Mouse (Mus musculus) gastrocnemius, postnatal 10 days (tissue): Measurements from ENCODE around the gene Fli1. TPM values are rescaled to one million over a fixed set of nuclear protein-coding genes. Genes with fewer than 3 reads are reported as not detected.

Experiments
- DNase-seq: peaks from one replicate; pipeline ENCODE4 v3.0.0; 2021; ENCODE audit warnings: mixed read lengths
- total RNA-seq, 2 experiments: library from RNA; stranded (reverse); gene quantifications; 2 replicates each; pipeline ENCODE4 v1.2.3; 2021

Gene Fli1
- total RNA-seq, 2 experiments from 2014 or later, result 17.2 to 19.9 TPM

DNA sequence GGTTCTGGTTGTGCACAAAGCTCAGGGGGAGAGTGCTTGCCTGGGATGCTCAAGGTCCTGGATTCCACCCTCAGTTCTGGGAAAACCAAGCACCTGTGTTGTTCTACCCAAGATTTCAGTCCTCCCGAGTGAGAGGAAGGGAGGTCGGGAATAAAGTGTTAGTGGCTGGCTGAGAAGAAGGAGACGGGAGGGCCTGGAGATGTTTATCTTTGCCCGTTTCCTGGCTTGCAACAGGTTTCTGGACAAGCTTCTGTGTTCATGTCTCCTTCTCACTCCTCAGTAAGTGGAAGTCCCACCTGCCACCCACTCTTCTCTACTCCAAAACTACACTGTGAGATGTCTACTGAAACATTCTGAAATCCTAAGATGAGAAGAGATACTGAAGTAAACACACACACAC, 39.2 kb downstream of the Fli1 start:
- DNase-seq, result no peak

DNA sequence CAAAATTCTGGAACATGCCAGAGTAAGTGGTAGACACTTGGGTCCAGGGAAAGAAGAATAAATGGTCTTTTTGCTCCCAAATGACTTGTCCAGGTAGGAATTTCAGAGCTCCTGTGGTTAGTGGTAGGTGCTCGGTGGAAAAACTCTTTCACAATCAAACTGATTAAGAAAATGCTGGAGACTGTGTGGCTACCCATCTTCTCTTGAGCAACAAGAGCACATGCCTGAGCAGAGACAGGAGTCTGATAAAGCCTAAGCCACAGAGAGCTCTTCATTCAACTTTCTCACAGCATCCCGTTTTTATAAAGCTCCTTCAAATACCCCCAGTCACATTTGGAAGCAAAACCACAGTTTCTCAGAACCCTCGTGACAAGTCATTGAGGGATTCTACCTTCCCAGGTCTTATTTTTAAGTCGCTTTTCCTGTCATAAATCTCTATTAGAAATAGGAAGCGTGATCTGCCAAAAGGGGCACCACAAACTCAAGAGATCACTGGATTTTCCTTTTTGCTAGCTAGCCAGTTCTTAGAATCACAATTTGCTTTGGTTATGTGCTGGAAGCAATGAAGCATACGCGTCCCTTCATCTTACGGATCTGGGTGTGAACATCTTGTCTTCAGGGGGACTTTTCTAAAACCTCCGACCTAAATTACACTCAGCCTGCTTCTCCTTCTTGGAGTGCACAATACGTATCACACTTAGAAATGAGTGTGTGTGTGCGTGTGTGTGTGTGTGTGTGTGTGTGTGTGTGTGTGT, 40.2 kb downstream of the Fli1 start:
- no peak for DNase-seq

- no peak for DNase-seq
These were observed 41.8 kb downstream of the Fli1 start for GRCm38 (mm10) chr9:32500886-32501285.

GRCm38 (mm10) chr9:32500063-32500462, 42.6 kb downstream of the Fli1 start:
- DNase-seq, result no peak

GRCm38 (mm10) chr9:32499469-32499868, 43.2 kb downstream of the Fli1 start:
- DNase-seq, result no peak

DNA sequence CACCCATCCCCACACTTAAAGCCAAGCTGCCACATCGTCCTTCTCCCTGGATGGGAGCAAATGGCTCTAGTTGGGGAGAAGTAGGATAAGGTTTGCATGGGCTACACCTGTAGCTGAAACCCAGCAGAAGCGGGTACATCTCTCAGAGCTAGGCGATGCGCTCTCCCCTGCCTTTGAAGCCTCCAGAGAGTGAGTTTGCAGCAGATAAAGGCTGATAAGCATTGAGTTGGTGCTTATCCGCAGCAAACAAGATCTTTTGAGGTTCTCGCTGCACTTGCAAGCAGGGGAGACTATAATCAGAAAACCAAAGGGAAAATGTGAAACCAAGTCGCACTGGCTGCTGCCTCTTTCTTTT, 47.0 kb downstream of the Fli1 start:
- no peak for DNase-seq

DNA sequence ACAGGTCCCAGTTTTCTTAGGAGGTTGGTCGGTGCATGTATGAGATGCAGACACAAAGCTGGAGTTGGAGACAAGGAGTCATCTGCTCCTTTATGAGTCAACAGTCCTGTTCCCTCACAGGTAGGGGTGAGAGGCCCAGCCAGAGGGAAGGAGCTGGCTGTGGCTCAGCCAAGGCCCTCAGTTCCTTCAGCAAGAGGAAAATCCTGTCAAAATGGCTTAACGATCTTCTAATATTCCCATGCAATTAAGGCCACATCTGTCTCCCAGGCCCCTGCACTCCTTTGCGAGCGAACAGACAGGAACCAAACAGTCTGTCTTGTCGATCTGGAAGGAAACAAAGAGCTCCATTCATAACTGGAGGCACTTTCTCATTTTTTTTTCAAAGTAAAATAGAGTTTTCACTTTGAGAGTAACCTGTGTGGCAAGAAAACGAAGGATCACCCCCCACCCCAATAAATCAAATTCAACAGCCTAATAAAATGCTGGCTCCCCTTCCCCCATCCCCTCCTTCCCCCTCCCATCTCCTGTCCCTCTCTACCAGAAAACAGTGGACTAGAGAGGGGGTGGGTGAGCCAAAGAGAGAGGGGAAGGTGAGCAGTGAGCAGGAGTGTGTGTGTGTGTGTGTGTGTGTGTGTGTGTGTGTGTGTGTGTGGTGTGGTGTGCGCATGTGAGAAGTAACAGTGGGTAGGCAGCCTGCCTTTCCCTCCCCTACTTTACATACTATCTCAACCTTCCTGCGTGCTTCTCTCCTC, 47.6 kb downstream of the Fli1 start:
- no peak for DNase-seq

DNA sequence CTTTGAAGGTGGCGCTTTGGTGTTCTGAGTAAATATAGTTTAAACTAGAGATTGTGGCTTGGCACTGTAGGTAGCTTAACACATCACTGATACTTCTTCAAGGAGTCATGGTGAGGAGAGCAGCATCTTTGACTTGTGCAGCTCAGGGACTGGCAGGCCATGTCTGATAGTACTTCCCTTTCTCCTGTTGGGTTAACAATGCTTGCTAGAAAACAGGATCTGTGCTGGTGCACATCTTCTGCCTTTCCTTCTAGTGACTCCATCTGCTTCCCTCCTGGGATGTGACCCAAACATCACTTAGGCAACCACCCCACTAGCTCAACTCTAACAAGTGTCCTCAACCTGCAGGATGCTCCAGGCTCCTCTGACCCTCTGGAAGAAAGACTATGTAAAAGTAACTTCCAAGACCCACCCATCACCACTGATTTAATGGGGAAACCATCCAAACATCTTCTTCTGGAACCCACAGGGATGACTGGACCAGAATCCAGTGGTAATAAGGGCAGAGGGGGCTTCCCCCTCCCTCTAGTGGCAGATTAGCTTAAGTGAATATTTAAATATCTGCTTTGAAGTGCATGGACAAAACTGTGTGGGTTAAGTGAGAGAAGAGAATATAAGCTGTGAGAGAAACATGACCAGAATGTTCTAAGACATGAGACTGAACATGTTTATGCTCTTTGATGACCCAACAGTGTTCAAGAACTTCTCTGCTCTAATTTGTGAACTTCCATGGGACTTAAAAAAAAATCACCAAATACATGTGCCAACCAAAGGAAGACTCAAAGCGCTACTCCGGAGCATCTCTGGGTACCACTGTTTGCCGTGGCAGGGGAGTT, 48.9 kb downstream of the Fli1 start:
- DNase-seq, result no peak

DNA sequence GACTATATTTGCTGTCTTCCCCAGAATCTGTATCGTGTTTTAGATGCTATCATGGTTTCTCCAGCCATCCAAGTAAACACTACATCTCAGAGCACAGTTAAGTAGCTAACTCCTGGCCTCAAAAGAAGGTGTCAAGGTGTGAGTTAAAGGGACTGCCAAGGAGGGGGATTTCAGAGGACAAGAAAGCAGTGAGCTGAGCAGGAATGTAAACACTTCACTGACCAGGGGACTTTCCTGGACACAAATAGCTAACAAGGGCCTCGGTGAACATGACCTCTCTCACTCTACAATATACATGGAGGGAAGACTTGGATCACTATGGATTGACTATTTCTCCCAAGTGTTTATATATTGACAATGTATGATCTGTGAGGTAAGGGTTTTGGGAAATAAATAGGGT, 49.9 kb downstream of the Fli1 start:
- no peak for DNase-seq

DNA sequence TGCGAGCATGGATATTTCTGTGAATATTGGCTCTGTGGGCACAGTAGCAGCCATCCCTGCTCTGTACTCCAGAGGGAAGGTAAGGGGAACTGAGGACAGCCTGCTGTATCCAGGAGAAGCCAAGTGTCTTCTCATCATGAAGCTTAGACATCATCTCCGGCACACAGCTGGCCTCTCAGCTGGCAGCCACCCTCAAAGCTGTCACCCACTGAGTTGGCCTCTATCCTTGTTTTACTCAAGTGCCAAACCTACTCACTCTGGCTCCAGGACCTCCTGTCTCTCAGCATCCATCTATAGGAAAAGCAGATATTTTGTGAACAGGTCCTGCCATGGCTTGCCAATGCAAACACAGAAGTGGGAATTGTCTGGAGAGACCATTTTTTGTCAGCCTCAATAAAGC, 51.2 kb downstream of the Fli1 start:
- DNase-seq, result no peak

- DNase-seq, result no peak
These were observed 52.8 kb downstream of the Fli1 start for GRCm38 (mm10) chr9:32489794-32490358.

- no peak for DNase-seq
These were observed 53.3 kb downstream of the Fli1 start for GRCm38 (mm10) chr9:32489315-32489714.

DNA sequence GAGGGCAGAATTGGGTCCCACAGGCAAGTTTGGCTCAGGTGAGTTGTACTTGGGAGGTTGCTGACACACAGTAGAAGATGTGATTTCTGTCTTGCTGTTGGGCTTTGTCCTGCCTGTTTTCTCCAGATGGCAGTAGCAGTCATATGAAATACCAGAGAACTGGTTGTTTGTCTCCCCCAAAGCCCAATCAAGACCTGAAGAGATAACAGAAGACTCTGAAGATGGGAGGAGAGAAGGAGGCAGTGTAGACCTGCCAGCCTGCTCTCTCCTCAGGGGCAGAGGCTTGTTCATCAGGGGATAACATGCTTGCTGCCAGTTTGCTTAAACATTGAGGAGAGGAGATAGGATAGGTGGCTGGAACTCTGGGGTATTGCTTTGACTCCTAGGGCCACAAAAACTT, 54.0 kb downstream of the Fli1 start:
- DNase-seq, result no peak

DNA sequence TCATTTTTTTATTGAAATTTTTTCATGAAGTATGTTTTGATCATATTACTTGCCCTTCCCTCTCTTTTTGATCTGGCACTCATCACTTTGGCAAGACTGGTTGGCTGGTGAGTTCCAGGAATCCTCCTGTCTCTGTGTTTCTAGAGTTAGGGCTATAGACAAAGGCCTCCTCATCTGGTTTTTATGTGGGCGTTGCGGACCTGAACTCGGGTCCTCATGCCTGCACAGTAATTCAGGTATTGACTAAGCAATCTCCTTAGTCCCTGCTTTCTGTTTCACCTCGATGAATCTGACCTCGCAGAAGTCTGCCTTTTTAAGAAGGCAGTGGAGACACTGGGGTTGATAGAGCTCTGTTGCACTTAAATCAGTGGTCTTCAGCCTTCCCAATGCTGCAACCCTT, 54.8 kb downstream of the Fli1 start:
- no peak for DNase-seq

- DNase-seq, result no peak
These were observed 55.3 kb downstream of the Fli1 start for GRCm38 (mm10) chr9:32487401-32487800.

GRCm38 (mm10) chr9:32480418-32480817, 62.2 kb downstream of the Fli1 start:
- no peak for DNase-seq

DNA sequence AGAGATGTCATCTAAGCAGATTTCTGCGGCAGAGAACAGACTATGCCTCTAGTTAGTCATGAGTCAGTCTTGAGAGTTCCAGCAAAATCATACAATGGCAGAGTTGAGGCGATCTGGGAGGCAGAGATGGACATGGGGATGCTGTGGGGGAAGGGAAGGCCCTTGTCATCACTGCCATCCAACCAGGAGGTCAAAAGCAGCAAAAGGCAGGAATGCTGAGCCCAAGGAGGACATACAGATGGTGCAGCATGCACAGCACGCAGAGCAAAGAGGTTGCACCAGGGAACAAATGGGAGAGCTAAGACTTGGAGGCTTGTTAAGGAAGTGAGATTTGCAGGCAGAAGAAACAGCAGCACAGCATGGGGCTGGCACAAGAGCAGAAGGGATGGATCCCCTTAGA, 63.9 kb downstream of the Fli1 start:
- no peak for DNase-seq

DNA sequence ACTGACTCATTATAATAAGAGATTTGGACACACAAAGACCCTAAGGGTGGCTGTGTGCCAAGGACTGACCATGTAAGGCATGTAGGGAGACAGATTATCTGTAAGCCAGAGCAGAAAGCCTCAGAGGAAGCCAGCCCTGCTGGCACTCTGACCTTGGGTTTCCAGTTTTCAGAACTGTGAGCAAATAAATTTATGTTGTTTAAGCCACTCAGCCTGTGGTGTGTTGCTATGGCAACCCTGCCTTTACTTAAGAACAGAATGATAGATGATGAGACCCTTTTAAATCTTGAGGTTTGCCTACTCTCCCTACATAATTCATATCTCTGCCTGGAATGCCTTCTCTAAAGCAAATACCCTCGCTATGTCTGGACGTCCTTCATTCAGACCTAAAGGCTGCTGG, 64.6 kb downstream of the Fli1 start:
- DNase-seq, result no peak

DNA sequence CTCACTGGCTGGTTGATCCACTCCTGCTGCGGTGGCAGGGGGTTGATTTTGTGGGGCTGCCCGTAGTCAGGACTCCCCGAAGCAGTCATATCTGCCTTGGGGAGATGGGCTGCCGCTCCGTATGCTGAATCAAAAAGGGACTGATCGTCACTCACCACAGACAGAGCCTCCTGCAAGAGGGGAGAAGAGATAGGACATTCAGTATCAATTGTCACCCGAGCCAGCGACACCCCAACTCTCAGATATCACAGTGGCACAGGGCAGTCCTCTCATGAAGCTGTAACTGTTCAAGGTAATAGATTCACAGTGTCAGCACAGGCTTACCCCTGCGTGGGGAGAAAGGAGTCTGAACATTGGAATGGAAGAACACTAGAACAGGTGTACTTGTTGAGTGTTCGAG, 66.1 kb downstream of the Fli1 start:
- no peak for DNase-seq

DNA sequence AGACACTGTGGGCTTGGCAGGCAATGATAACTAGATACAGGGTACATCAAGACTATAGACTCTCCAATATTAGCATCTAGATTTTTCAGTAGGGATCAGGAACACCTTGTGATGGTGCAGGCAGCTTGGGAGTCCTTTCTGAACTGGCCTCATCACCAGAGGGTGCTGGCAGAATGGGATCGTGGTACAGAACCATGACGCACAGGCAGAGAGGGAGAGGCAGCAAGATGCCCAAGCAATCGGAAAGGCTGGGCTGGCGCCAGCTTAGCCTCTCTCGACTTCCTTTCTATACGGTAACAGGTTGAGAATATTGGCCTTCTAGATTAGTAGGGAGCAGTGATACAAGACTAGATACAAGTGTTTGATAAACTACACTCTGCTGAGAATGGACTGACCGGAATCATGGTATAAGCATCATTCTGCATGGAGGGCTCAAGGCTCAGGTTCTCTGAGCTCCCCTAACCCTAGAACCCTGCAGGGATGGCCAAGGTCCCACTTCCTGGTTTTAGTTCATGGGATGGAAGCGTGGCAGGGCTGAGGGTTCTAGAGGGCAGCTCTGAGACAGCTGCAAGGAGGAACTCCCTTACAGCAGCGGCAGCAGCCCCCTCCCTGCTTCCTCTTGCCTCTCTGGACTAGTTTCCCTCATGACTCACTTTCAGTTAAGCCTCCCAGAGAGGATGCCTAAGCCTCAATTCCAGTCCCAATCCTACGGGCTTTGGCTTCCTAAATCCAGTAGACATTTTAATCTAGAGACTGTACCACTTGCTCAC, 67.9 kb downstream of the Fli1 start:
- no peak for DNase-seq

GRCm38 (mm10) chr9:32472346-32472745, 70.3 kb downstream of the Fli1 start:
- no peak for DNase-seq
